Mouse (Mus musculus) cerebellum, postnatal 10 days (tissue): ENCODE measurements at regions not wholly inside any gene's neighbourhood (a gene's known extent, or its start where the extent isn't known, plus 50 kb on each side); places are given as distances from the start of the nearest gene placed in this dataset.

Source experiments
- DNase-seq, 2 experiments: peaks; one replicate each; pipeline ENCODE4 v3.0.0; 2021; ENCODE audit warnings: mixed read lengths in 2 of 2

- DNase-seq = no peak
Measured at GRCm38 (mm10) chr1:128779586-128780158, 187.6 kb upstream of the Cxcr4 start.

GRCm38 (mm10) chr1:128772440-128772839 lies 180.3 kb upstream of the Cxcr4 start:
- DNase-seq = no peak

- no peak for DNase-seq
Measured at GRCm38 (mm10) chr1:128770786-128771185, 178.7 kb upstream of the Cxcr4 start.

- DNase-seq = no peak
Measured at GRCm38 (mm10) chr1:128767991-128768390, 175.9 kb upstream of the Cxcr4 start.

- DNase-seq = no peak
Measured at GRCm38 (mm10) chr1:128767415-128767814, 175.3 kb upstream of the Cxcr4 start.

- DNase-seq = no peak
Measured at GRCm38 (mm10) chr1:128766894-128767268, 174.8 kb upstream of the Cxcr4 start.

- DNase-seq = peak; percentile 36 to 57
Measured at GRCm38 (mm10) chr1:128766193-128766893, 174.2 kb upstream of the Cxcr4 start.

- DNase-seq = no peak
Measured at GRCm38 (mm10) chr1:128765626-128766025, 173.5 kb upstream of the Cxcr4 start.

GRCm38 (mm10) chr1:128765142-128765541 lies 173.0 kb upstream of the Cxcr4 start:
- no peak for DNase-seq

- DNase-seq = no peak
Measured at GRCm38 (mm10) chr1:128762854-128763253, 170.8 kb upstream of the Cxcr4 start.

- no peak for DNase-seq
Measured at GRCm38 (mm10) chr1:128762076-128762475, 170.0 kb upstream of the Cxcr4 start.

- DNase-seq = no peak
Measured at GRCm38 (mm10) chr1:128758802-128759481, 166.8 kb upstream of the Cxcr4 start.

- DNase-seq = no peak
Measured at GRCm38 (mm10) chr1:128758294-128758801, 166.3 kb upstream of the Cxcr4 start.

- no peak for DNase-seq
Measured at GRCm38 (mm10) chr1:128753427-128754012, 161.4 kb upstream of the Cxcr4 start.

GRCm38 (mm10) chr1:128749437-128749994 lies 157.4 kb upstream of the Cxcr4 start:
- no peak for DNase-seq

GRCm38 (mm10) chr1:128747196-128747790 lies 155.2 kb upstream of the Cxcr4 start:
- DNase-seq = peak; percentile 22 to 33

GRCm38 (mm10) chr1:128746461-128747009 lies 154.4 kb upstream of the Cxcr4 start:
- peak in 1 of 2 experiments; percentile 37 for DNase-seq

GRCm38 (mm10) chr1:128740616-128741015 lies 148.5 kb upstream of the Cxcr4 start:
- DNase-seq = peak; percentile 19 to 35

GRCm38 (mm10) chr1:128738152-128738551 lies 146.1 kb upstream of the Cxcr4 start:
- peak; percentile 83 to 88 for DNase-seq

- no peak for DNase-seq
Measured at GRCm38 (mm10) chr1:128734857-128735256, 142.8 kb upstream of the Cxcr4 start.

GRCm38 (mm10) chr1:128731445-128731844 lies 139.4 kb upstream of the Cxcr4 start:
- no peak for DNase-seq

GRCm38 (mm10) chr1:128724433-128725091 lies 132.5 kb upstream of the Cxcr4 start:
- DNase-seq = no peak
